Mouse (Mus musculus): Measurements from ENCODE around the gene Atp1a3. TPM values are rescaled to one million over a fixed set of nuclear protein-coding genes. Genes with fewer than 3 reads are reported as not detected.

Atp1a3 gene
- polyA plus RNA-seq, 1 experiment from 2014 or later, result 195 TPM

GRCm38 (mm10) chr7:24949958-24950623 is 55.7 kb downstream of the Atp1a3 start:
- H3K9ac ChIP-seq (replicated peaks), result no peak overlapping the region
- peaks cover 56% of the 10 kb centered on the region for H3K4me1 ChIP-seq (replicated peaks)
- H3K4me2 ChIP-seq (replicated peaks), result no peak overlapping the region; the same call in none of the 2 replicates
- H3K27ac ChIP-seq, result 0 out of 2 replicates have a peak overlapping the region, but pooled peaks have one; percentile 21
- ATAC-seq, result peak; percentile 51
- no peaks in the 10 kb centered on the region for H3K9me3 ChIP-seq
- WGBS, result under 1% methylated on average over 8 of the region's 8 CpGs
- no peak overlapping the region for H3K4me3 ChIP-seq (replicated peaks)
- H3K36me3 ChIP-seq, result no peaks in the 10 kb centered on the region
- H3K27me3 ChIP-seq, result peaks cover 98% of the 10 kb centered on the region

- Histone ChIP-seq H3K9ac (replicated peaks) (0 out of 2 replicates have a peak overlapping the region, but pooled peaks have one; percentile 44), H3K4me1 (replicated peaks) (peaks cover 53% of the 10 kb centered on the region), H3K4me2 (replicated peaks) (peak overlapping the region; percentile 47), H3K27me3 (peaks cover 98% of the 10 kb centered on the region), H3K27ac (0 out of 2 replicates have a peak overlapping the region, but pooled peaks have one; percentile 26), H3K36me3 (no peaks in the 10 kb centered on the region), H3K9me3 (no peaks in the 10 kb centered on the region), H3K4me3 (replicated peaks) (peak overlapping the region; percentile 25)
- WGBS, result 1% methylated on average over 29 of the region's 29 CpGs
- ATAC-seq, result 0 out of 2 replicates have a peak, but pooled peaks have one; percentile 19
Observed at GRCm38 (mm10) chr7:24948774-24949173, 57.0 kb downstream of the Atp1a3 start.

- Histone ChIP-seq H3K4me1 (replicated peaks) (peaks cover 54% of the 10 kb centered on the region), H3K4me2 (replicated peaks) (no peak overlapping the region), H3K27ac (no peak overlapping the region), H3K27me3 (peaks cover 99% of the 10 kb centered on the region), H3K4me3 (replicated peaks) (no peak overlapping the region), H3K9me3 (no peaks in the 10 kb centered on the region), H3K9ac (replicated peaks) (no peak overlapping the region), H3K36me3 (no peaks in the 10 kb centered on the region)
- ATAC-seq, result no peak
- WGBS, result 4% methylated on average over 7 of the region's 7 CpGs
Observed at GRCm38 (mm10) chr7:24947316-24948048, 58.3 kb downstream of the Atp1a3 start.

GRCm38 (mm10) chr7:24944257-24944950 is 61.4 kb downstream of the Atp1a3 start, which contains the start of gene Gm4881:
TSS of gene Gm4881 (minus strand) at chr7:24944494.
- H3K27ac ChIP-seq, result no peak within 1 kb of the TSS
- peak within 1 kb of the TSS; percentile 59 for H3K4me2 ChIP-seq (replicated peaks)
- peaks cover 99% of the 10 kb centered on the region for H3K27me3 ChIP-seq
- peak within 1 kb of the TSS; percentile 39 for H3K4me3 ChIP-seq (replicated peaks)
- peaks cover 30% of the 10 kb centered on the region for H3K4me1 ChIP-seq (replicated peaks)
- peak within 1 kb of the TSS; percentile 51 for H3K9ac ChIP-seq (replicated peaks)
- H3K9me3 ChIP-seq, result no peaks in the 10 kb centered on the region
- no peak for ATAC-seq
- 2% methylated on average over 72 of the region's 72 CpGs for WGBS
- H3K36me3 ChIP-seq, result no peaks in the 10 kb centered on the region

- Histone ChIP-seq H3K4me1 (replicated peaks) (peaks cover 22% of the 10 kb centered on the region), H3K9ac (replicated peaks) (no peak overlapping the region), H3K9me3 (no peaks in the 10 kb centered on the region), H3K27ac (no peak overlapping the region), H3K27me3 (peaks cover 99% of the 10 kb centered on the region), H3K4me2 (replicated peaks) (peak overlapping the region; percentile 59; the same call in 1 of the 2 replicates), H3K36me3 (no peaks in the 10 kb centered on the region), H3K4me3 (replicated peaks) (peak overlapping the region; percentile 39)
- no peak for ATAC-seq
- 3% methylated on average over 6 of the region's 6 CpGs for WGBS
Observed at GRCm38 (mm10) chr7:24943641-24944040, 62.1 kb downstream of the Atp1a3 start.

- Histone ChIP-seq H3K4me2 (replicated peaks) (peak overlapping the region; percentile 53), H3K27ac (no peak overlapping the region), H3K4me3 (replicated peaks) (peak overlapping the region; percentile 20), H3K36me3 (peaks cover 10% of the 10 kb centered on the region), H3K4me1 (replicated peaks) (peaks cover 49% of the 10 kb centered on the region), H3K9ac (replicated peaks) (0 out of 2 replicates have a peak overlapping the region, but pooled peaks have one; percentile 32), H3K27me3 (peaks cover 85% of the 10 kb centered on the region), H3K9me3 (no peaks in the 10 kb centered on the region)
- no peak for ATAC-seq
- WGBS, result 1% methylated on average over 14 of the region's 15 CpGs
Observed at GRCm38 (mm10) chr7:24931651-24932050, 74.1 kb downstream of the Atp1a3 start.

- peak overlapping the region; percentile 20; the same call in 1 of the 2 replicates for H3K4me3 ChIP-seq (replicated peaks)
Observed at GRCm38 (mm10) chr7:24930475-24930874, 75.3 kb downstream of the Atp1a3 start.

More at GRCm38 (mm10) chr7:24930475-24930874, 75.3 kb downstream of the Atp1a3 start:
- no peak overlapping the region for H3K27ac ChIP-seq
- peak overlapping the region; percentile 53; the same call in 1 of the 2 replicates for H3K4me2 ChIP-seq (replicated peaks)
- peaks cover 76% of the 10 kb centered on the region for H3K27me3 ChIP-seq
- no peak for ATAC-seq
- no peak overlapping the region for H3K9ac ChIP-seq (replicated peaks)
- H3K4me1 ChIP-seq (replicated peaks), result peaks cover 48% of the 10 kb centered on the region
- H3K9me3 ChIP-seq, result no peaks in the 10 kb centered on the region
- 44% methylated on average over 6 of the region's 6 CpGs for whole genome bisulfite sequencing
- H3K36me3 ChIP-seq, result peaks cover 21% of the 10 kb centered on the region

Small RNA genes lying within 50 kb of the gene (microRNA-seq; reads per million reads assigned to microRNA genes)
- gene Mir7046 (not detected), gene Mir7047 (not detected)

Other genes with a start within 250 kb of the Atp1a3 start
- gene Cd177, start 245.6 kb downstream of the Atp1a3 start, polyA plus RNA-seq (2015; fragmentation: Nextera tagmentation; extraction: Ambion mirVana), result 0.26 and 0.34 TPM in 2 replicates
- gene Ceacam10, start 228.8 kb downstream of the Atp1a3 start, polyA plus RNA-seq (2015; fragmentation: Nextera tagmentation; extraction: Ambion mirVana), result not detected in 2 replicates
- 28.4 and 41.5 TPM in 2 replicates for gene Gm9844, start 143.7 kb downstream of the Atp1a3 start, polyA plus RNA-seq (2015; fragmentation: Nextera tagmentation; extraction: Ambion mirVana)
- not detected in 2 replicates for gene Lypd4, start 136.0 kb downstream of the Atp1a3 start, polyA plus RNA-seq (2015; fragmentation: Nextera tagmentation; extraction: Ambion mirVana)
- not detected in 2 replicates for gene Dmrtc2, start 135.9 kb downstream of the Atp1a3 start, polyA plus RNA-seq (2015; fragmentation: Nextera tagmentation; extraction: Ambion mirVana)
- 1,308 and 1,443 TPM in 2 replicates for gene Rps19, start 121.6 kb downstream of the Atp1a3 start, polyA plus RNA-seq (2015; fragmentation: Nextera tagmentation; extraction: Ambion mirVana)
- gene Cd79a, start 108.6 kb downstream of the Atp1a3 start, polyA plus RNA-seq (2015; fragmentation: Nextera tagmentation; extraction: Ambion mirVana), result 0.35 and 0.40 TPM in 2 replicates
- gene Arhgef1, start 103.0 kb downstream of the Atp1a3 start, polyA plus RNA-seq (2015; fragmentation: Nextera tagmentation; extraction: Ambion mirVana), result 46.7 and 59.2 TPM in 2 replicates
- gene Gm4881, start 61.5 kb downstream of the Atp1a3 start, polyA plus RNA-seq (2015; fragmentation: Nextera tagmentation; extraction: Ambion mirVana), result 5.7 and 6.4 TPM in 2 replicates
- gene Rabac1, start 33.2 kb downstream of the Atp1a3 start, polyA plus RNA-seq (2015; fragmentation: Nextera tagmentation; extraction: Ambion mirVana), result 171 and 176 TPM in 2 replicates
- 14.0 and 19.4 TPM in 2 replicates for gene Grik5, start 66.4 kb upstream of the Atp1a3 start, polyA plus RNA-seq (2015; fragmentation: Nextera tagmentation; extraction: Ambion mirVana)
- 36.1 and 36.4 TPM in 2 replicates for gene Zfp574, start 66.6 kb upstream of the Atp1a3 start, polyA plus RNA-seq (2015; fragmentation: Nextera tagmentation; extraction: Ambion mirVana)
- 56.2 and 62.0 TPM in 2 replicates for gene Pou2f2, start 173.8 kb upstream of the Atp1a3 start, polyA plus RNA-seq (2015; fragmentation: Nextera tagmentation; extraction: Ambion mirVana)
- gene Dedd2, start 214.7 kb upstream of the Atp1a3 start, polyA plus RNA-seq (2015; fragmentation: Nextera tagmentation; extraction: Ambion mirVana), result 12.5 and 13.3 TPM in 2 replicates
- gene Zfp526, start 215.5 kb upstream of the Atp1a3 start, polyA plus RNA-seq (2015; fragmentation: Nextera tagmentation; extraction: Ambion mirVana), result 2.2 and 2.6 TPM in 2 replicates
- 13.7 and 15.9 TPM in 2 replicates for gene Gsk3a, start 231.9 kb upstream of the Atp1a3 start, polyA plus RNA-seq (2015; fragmentation: Nextera tagmentation; extraction: Ambion mirVana)
- 4.4 and 5.7 TPM in 2 replicates for gene Erf, start 244.8 kb upstream of the Atp1a3 start, polyA plus RNA-seq (2015; fragmentation: Nextera tagmentation; extraction: Ambion mirVana)

Data from midbrain, embryonic 13.5 days (tissue).